Mouse (Mus musculus) MEL (cell line): ENCODE data around the gene Smim13.

Source experiments
- BHLHE40 ChIP-seq: IDR thresholded peaks from 2 replicates; pipeline ENCODE4 v1.6.1; 2012; ENCODE audit warnings: low read depth, mild to moderate bottlenecking, inconsistent platforms, low read length, improper control_type of control experiment, borderline replicate concordance
- CTCF ChIP-seq, 3 experiments: IDR thresholded peaks in 2 of 3; conservative IDR thresholded peaks in 1 of 3; 2 replicates each; pipeline ENCODE4 v1.5.1; 2011 to 2012; ENCODE audit warnings: low read length in 3 of 3, low read depth in 2 of 3, mild to moderate bottlenecking in 2 of 3, improper control_type of control experiment in 1 of 3, inconsistent platforms in 1 of 3, mixed read lengths in 1 of 3, moderate library complexity in 1 of 3; ENCODE audit not compliant: control insufficient read depth in 1 of 3, insufficient read depth in 1 of 3, poor library complexity in 1 of 3, severe bottlenecking in 1 of 3
- E2F4 ChIP-seq: IDR thresholded peaks from 2 replicates; pipeline ENCODE4 v1.6.1; 2011; ENCODE audit warnings: low read depth, low read length, improper control_type of control experiment, borderline replicate concordance
- ELF1 ChIP-seq: IDR thresholded peaks from 2 replicates; pipeline ENCODE4 v1.6.1; 2014; ENCODE audit warnings: low read depth, mild to moderate bottlenecking, inconsistent platforms, low read length, improper control_type of control experiment, moderate library complexity
- EP300 ChIP-seq, 2 experiments: IDR thresholded peaks; 2 replicates each; pipeline ENCODE4 v1.6.1; 2011; ENCODE audit warnings: improper control_type of control experiment in 2 of 2, low read length in 2 of 2, low read depth in 1 of 2, mild to moderate bottlenecking in 1 of 2
- GABPA ChIP-seq: IDR thresholded peaks from 2 replicates; pipeline ENCODE4 v1.6.1; 2012; ENCODE audit warnings: low read depth, mild to moderate bottlenecking, inconsistent platforms, low read length, improper control_type of control experiment, moderate library complexity
- MAFK ChIP-seq: IDR thresholded peaks from 2 replicates; pipeline ENCODE4 v1.6.1; 2011; ENCODE audit warnings: low read depth, mild to moderate bottlenecking, low read length, improper control_type of control experiment, borderline replicate concordance
- NELFE ChIP-seq: IDR thresholded peaks from 2 replicates; pipeline ENCODE4 v1.6.1; 2011; ENCODE audit warnings: low read depth, low read length, improper control_type of control experiment
- POLR2A ChIP-seq, 2 experiments: IDR thresholded peaks; 2 replicates each; pipeline ENCODE4 v1.6.1; 2011 to 2012; ENCODE audit warnings: low read length in 2 of 2, mild to moderate bottlenecking in 2 of 2, control low read depth in 1 of 2, improper control_type of control experiment in 1 of 2, low read depth in 1 of 2, moderate library complexity in 1 of 2; ENCODE audit not compliant: control insufficient read depth in 1 of 2, insufficient read depth in 1 of 2, poor library complexity in 1 of 2
- POLR2AphosphoS2 ChIP-seq: IDR thresholded peaks from 2 replicates; pipeline ENCODE4 v1.6.1; 2011; ENCODE audit warnings: low read length, improper control_type of control experiment
- POLR2AphosphoS5 ChIP-seq: IDR thresholded peaks from 2 replicates; pipeline ENCODE4 v1.6.1; 2012; ENCODE audit warnings: low read depth, borderline replicate concordance, mild to moderate bottlenecking, inconsistent platforms, low read length, moderate library complexity, mixed read lengths
- RCOR1 ChIP-seq: IDR thresholded peaks from 2 replicates; pipeline ENCODE4 v1.6.1; 2012; ENCODE audit warnings: low read depth, mild to moderate bottlenecking, inconsistent platforms, low read length, improper control_type of control experiment

- TF ChIP-seq CTCF (IDR thresholded peaks at IDR 0.05 in 2 of 3, conservative IDR thresholded peaks at IDR 0.05 in 1 of 3; ENCODE audit: control insufficient read depth in 1 of 3, insufficient read depth in 1 of 3, low read depth in 2 of 3, low read length in 3 of 3, poor library complexity in 1 of 3, severe bottlenecking in 1 of 3): no peak
- no peak for TF ChIP-seq MAFK
- no peak for TF ChIP-seq BHLHE40
- no peak for TF ChIP-seq POLR2AphosphoS5
- no peak for TF ChIP-seq POLR2AphosphoS2
- TF ChIP-seq E2F4: no peak
- no peak for TF ChIP-seq GABPA
- no peak for TF ChIP-seq RCOR1
- TF ChIP-seq POLR2A (IDR thresholded peaks at IDR 0.05; ENCODE audit: control insufficient read depth in 1 of 2, insufficient read depth in 1 of 2, low read depth in 1 of 2, low read length in 2 of 2, poor library complexity in 1 of 2): no peak
- TF ChIP-seq NELFE: no peak
- no peak for TF ChIP-seq ELF1
- no peak for TF ChIP-seq EP300 (IDR thresholded peaks at IDR 0.05; ENCODE audit: low read depth in 1 of 2, low read length in 2 of 2)
These were observed 34.0 kb upstream of the Smim13 start for GRCm38 (mm10) chr13:41215669-41216068.
